Mouse (Mus musculus): ENCODE data around the gene Dnajc28. TPM values are rescaled to one million over a fixed set of nuclear protein-coding genes. Genes with fewer than 3 reads are reported as not detected.

Gene Dnajc28
- total RNA-seq, 2 experiments from 2014 or later, result 3.9 to 4.1 TPM

- ATAC-seq (replicated peaks; ENCODE audit: poor library complexity), result no peak
Observed at GRCm38 (mm10) chr16:91633641-91634040, 14.8 kb upstream of the Dnajc28 start.

- no peak for ATAC-seq (replicated peaks; ENCODE audit: poor library complexity)
Observed at GRCm38 (mm10) chr16:91632940-91633339, 14.1 kb upstream of the Dnajc28 start.

GRCm38 (mm10) chr16:91632439-91632838 lies 13.6 kb upstream of the Dnajc28 start:
- no peak for ATAC-seq (replicated peaks; ENCODE audit: poor library complexity)

- no peak for ATAC-seq (replicated peaks; ENCODE audit: poor library complexity)
Observed at GRCm38 (mm10) chr16:91630584-91630983, 11.8 kb upstream of the Dnajc28 start.

DNA sequence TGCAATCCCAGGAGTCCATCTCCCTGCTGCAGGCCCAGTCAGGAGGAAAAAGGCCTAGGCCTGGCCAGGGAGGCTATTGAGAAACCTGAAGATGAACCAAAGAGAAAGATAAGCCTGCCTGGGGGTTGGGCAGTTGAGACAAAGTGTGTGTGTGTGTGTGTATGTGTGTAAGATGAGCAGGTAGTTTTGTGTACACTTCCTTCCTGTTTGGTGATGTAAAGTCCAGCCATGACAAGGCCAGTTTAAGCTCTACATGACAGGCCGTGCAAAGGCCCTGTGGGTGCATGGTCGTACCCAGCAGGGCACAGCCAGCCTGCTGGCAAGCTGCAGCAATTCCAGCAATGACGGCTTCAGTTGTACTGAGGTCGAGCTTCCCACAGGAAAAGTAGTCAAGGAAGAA lies 10.9 kb upstream of the Dnajc28 start:
- peak; percentile 21; the same call in 1 of the 2 replicates for ATAC-seq (replicated peaks; ENCODE audit: poor library complexity)

DNA sequence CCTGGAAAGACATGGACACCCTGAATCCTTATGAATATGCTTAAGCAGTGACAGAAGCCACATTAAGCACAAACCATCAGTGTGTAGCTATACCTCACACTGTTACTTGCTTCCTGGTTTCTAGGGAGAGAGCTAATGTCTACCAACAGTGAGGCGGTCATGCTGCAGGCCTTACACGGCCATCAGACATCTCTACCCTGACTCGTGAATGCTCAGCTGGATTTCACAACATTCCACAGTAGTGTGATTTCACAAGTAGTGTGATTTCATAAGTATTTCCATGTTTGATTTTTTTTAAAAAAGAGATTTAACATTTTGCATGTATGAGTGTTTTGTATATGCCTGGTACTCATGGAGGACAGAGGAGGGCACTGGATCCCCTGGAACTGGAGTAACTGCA lies 9.8 kb upstream of the Dnajc28 start:
- ATAC-seq (replicated peaks; ENCODE audit: poor library complexity), result peak; percentile 77

- no peak for ATAC-seq (replicated peaks; ENCODE audit: poor library complexity)
Observed at GRCm38 (mm10) chr16:91627831-91628230, 9.0 kb upstream of the Dnajc28 start.

DNA sequence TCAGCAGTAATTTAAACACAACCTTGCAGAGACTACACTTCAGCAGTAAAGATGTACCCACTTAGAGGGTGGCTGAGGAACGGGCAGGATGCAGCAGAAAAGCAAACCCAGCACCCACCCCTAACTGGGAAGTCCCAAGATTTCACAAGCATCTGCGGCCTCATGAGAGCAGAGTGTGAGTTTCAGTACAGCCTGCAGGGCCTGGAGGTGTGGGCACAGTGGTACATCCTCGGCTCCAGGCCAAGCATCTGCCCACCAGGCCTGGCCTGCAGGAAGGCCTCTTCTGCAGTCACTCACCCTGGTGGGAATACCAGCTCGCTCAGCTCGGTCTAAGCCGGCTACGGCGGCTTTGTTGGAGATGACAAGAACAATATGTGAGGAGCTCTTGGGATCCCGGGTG lies 4.2 kb upstream of the Dnajc28 start:
- ATAC-seq (replicated peaks; ENCODE audit: poor library complexity), result 0 out of 2 replicates have a peak, but pooled peaks have one; percentile 18

- no peak for ATAC-seq (replicated peaks; ENCODE audit: poor library complexity)
Observed at GRCm38 (mm10) chr16:91620991-91621390, 2.2 kb upstream of the Dnajc28 start.

DNA sequence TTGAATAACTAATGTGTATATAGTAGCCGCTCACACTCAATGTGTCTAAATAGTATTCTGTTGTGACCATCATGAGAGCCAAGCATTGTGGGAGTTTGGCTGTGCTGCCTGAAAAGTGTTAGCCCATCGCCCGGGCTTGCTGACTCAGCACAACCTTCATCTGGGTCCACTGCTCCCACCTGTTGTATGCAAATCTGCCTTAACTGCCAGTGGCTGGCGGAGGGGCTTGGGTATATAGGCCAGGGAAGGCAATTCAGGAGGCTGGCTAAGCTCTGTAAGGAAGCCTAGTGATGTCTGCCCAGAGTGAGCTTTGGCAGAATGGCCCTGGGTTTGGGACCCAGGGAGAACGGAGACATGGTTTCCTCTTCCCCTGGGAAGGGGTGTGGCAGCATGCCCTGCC lies 1.4 kb upstream of the Dnajc28 start:
- no peak for ATAC-seq (replicated peaks; ENCODE audit: poor library complexity)

DNA sequence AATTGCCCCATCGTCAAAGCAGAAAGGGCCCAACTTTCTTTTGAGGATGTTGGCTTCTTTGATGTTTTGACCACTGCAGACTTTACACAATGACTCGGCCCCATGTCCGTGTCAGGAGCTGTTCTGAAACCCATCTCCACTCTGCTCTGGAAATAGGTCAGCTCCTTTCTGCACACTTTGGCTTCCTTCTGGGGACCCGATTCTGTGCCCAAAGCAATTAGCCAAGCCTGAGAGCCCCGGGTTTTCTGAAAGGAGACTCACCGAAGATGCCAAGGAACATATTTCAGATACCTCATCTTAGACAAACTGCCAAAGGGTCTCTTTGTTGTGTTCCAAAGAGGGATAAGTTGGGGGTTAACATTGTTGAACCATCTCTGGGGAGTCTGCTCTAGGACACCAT lies 4.3 kb downstream of the Dnajc28 start:
- no peak for ATAC-seq (replicated peaks; ENCODE audit: poor library complexity)

- ATAC-seq (replicated peaks; ENCODE audit: poor library complexity), result no peak
Observed at GRCm38 (mm10) chr16:91612525-91612924, 6.3 kb downstream of the Dnajc28 start.

- ATAC-seq (replicated peaks; ENCODE audit: poor library complexity), result peak; percentile 64
Observed at GRCm38 (mm10) chr16:91611248-91611647, 7.6 kb downstream of the Dnajc28 start.

- ATAC-seq (replicated peaks; ENCODE audit: poor library complexity), result no peak
Observed at GRCm38 (mm10) chr16:91609501-91610245, 9.2 kb downstream of the Dnajc28 start.

- peak; percentile 86 for ATAC-seq (replicated peaks; ENCODE audit: poor library complexity)
Observed at GRCm38 (mm10) chr16:91606958-91607357, 11.9 kb downstream of the Dnajc28 start.

DNA sequence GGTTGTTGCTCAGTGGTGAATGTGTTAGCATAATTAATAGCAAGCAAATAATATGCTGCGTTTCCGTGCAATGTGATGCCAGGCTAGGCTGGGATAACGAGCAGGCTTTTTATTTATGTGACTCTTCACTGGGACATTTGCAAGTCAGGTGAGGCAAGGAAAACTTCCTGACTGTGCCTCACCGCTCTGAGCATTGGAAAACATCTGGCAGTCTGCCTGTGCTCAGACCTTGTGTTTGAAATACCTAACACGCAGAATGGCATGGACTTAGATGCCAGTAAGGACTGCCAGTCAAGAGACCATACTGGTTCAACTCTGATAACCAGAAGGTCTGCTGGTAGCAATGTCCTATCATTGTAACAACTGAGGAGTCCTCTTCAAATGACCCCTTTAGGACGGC lies 13.7 kb downstream of the Dnajc28 start:
- no peak for ATAC-seq (replicated peaks; ENCODE audit: poor library complexity)

GRCm38 (mm10) chr16:91601693-91602092 lies 17.1 kb downstream of the Dnajc28 start:
- peak; percentile 18 for ATAC-seq (replicated peaks; ENCODE audit: poor library complexity)

DNA sequence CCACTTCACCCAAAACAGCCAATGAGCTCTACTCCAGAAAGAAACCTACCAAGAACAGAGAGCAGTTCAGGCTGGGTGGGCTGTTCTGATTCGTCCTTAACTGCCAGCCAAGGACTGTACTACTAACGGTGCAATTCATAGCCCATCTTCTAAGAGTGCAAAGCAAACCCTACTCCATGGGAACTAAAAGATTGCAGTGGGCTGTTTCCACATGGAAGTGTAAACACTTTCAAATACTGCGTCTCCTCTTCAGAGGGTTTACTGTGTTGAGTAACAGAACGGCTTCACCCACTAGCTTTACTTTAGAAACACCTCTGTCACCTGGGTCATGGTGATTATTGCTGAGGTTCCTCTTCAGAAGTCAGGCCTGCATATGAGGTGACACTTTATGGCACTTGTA lies 17.7 kb downstream of the Dnajc28 start:
- ATAC-seq (replicated peaks; ENCODE audit: poor library complexity), result no peak

DNA sequence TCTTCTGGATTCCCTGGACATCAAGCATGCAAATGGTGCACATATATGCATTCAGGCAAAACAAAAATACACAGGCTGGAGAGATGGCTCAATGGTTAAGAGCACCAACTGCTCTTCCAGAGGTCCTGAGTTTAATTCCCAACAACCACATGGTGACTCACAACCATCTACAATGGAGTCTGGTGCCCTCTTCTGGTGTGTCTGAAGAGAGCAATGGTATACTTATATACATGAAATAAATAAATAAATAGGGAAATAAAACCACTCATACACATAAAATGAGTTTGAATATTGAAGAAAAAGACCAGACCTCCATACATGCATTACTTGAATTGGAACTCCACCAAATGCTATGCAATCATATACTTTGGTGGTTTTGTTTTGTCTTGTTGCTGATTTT lies 19.6 kb downstream of the Dnajc28 start:
- ATAC-seq (replicated peaks; ENCODE audit: poor library complexity), result no peak

- ATAC-seq (replicated peaks; ENCODE audit: poor library complexity), result peak; percentile 92
Observed at GRCm38 (mm10) chr16:91597672-91598010, 21.2 kb downstream of the Dnajc28 start, which contains the start of gene Tmem50b. Gene Tmem50b (minus strand): TSS chr16:91597800.

DNA sequence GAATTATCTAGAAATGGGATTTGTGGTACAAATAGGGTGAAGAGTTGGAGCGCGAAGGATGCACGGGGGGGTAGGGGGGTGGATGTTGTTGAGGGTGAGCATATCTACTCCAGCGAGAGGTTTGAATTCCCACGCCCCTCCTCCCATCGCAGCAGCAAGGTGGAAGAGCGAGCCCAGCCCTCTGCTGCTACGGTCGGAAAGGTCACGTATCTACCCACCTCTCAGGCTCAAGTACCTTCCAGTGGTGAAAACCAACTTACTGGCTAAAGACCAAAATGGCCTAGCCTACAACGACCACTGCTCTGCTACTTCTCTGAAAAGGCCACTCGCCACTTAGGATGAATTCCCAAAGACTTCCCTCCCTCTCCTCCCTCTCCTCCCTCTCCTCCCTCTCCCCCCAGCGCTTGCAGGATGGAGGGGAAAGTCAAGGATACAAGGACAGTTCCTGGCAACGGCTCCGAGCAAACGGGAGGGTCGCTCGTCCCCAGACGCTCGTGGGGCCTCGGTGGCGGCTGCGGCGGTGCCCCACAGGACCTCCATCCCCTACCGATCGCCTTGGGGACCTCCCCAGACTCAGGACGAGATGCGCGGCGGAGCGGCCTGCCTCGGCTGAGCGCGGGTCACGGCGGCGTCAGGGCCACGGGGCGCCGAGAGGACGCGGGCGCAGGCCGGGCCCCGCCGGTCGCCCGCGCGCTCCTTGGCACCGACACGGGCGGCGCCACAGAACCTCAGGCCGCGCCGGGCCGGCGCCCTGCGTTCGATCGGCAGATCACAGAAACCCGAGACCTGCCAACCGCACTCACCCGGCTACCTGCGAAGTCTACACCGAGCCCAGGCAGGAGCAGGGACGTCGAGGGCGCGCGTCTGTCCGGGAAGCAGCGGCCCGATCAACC lies 21.8 kb downstream of the Dnajc28 start:
- ATAC-seq (replicated peaks; ENCODE audit: poor library complexity), result peak; percentile 9; the same call in 1 of the 2 replicates

DNA sequence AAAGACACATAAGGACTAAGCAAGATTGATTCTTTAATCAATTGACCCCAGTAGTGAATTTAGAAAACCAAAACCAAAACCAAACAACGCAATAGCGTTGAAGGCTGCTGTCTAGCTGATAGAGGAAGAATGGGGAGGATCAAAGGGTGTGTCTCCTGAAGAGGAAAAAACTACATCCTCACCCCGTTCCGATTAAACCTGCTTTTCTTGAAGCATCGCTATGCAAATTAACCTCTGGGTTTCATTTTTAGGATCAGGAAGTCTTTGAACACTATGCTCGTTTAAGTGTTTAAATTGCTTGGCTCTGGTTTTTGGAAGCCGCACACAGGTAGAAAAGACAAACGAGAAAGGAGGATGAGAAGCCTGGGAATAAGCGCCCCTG lies 22.4 kb downstream of the Dnajc28 start:
- peak; percentile 43 for ATAC-seq (replicated peaks; ENCODE audit: poor library complexity)
